8 mouse cellular contexts compared by ENCODE assay signal in the genomic region with DNA sequence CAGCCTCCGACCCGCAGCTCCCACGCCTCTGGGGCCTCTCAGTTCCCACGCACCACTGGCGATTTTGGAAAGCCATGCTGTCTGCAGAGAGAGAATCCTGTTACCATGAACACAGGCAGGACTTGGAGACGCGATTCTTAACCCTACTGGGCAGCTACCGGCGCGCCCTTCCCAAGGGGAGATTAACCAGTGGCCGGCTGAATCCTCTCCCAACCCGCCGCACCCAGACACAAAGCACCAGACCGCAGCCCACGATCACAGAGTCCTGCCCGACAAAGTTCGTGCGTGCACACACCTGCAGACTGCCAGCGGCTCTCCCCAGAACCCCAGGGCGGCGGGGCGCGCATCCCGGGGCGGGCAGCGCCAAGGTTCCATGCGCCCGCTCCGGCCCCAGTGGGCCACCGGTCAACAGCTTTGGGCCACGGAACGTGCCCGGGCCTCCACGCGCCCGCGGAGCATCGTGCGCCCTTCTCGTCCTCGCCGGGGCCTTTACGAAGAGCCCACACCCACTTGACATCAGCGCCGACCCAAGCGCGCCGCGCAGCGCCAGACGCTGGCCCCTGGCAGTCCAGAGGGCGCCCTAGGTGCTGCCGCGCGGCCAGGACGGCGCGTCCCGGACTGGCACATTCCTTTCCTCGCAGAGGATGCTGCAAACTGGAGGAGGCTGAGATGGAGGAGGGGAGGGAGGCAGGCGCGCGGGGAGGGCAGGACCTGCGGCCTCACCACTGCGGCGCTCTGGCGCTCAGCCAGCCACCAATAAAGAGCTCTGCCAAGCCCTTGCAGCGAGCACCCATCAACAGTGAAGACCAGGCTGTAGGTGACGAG.
DNase-seq lines count a peak whose midpoint lies in the region; ATAC-seq and TF ChIP-seq lines count a peak whose summit lies in the region.

No protein-coding gene starts in this region.

- H3K4me2 ChIP-seq in liver, postnatal 0 days (ENCODE audit: low read depth, low read length) = peak overlapping the region; percentile 71

- peak overlapping the region; percentile 27 for H3K4me3 ChIP-seq in liver, postnatal 0 days (ENCODE audit: low read depth, low read length)
- H3K4me3 ChIP-seq in olfactory bulb, adult 2 months (ENCODE audit: insufficient read depth, low read depth, low read length) = peak overlapping the region; percentile 56

- peaks cover 2% of the 10 kb centered on the region; the same call in 1 of the 2 replicates for H3K4me1 ChIP-seq in liver, postnatal 0 days (ENCODE audit: insufficient read depth)
- H3K4me1 ChIP-seq in olfactory bulb, adult 2 months (ENCODE audit: control insufficient read depth, insufficient read depth, low read length) = peaks cover 29% of the 10 kb centered on the region

- no peak overlapping the region for H3K27ac ChIP-seq in liver, postnatal 0 days (ENCODE audit: low read depth)
- peak overlapping the region; percentile 67 for H3K27ac ChIP-seq in olfactory bulb, adult 2 months (ENCODE audit: insufficient read depth, low read depth, low read length)

- H3K9me3 ChIP-seq in liver, postnatal 0 days (ENCODE audit: low read length) = no peaks in the 10 kb centered on the region

- no peak for TF ChIP-seq EP300 in liver, postnatal 0 days (IDR thresholded peaks at IDR 0.05; ENCODE audit: low read depth)

- H3K9ac ChIP-seq in liver, postnatal 0 days (replicated peaks) = no peak overlapping the region

- DNase-seq in adrenal gland, adult (ENCODE audit: inconsistent age in 2 of 2, low spot score in 1 of 2) = peak; percentile 83 to 85
- no peak for DNase-seq in adrenal gland, adult 8-10 months
- DNase-seq in adrenal gland, postnatal 14 days = peak; percentile 80
- peak; percentile 84 for DNase-seq in kidney, adult 11 months
- peak; percentile 43 for DNase-seq in liver, postnatal 0 days
- DNase-seq in yolk sac, embryonic 10.5 days (ENCODE audit: low spot score) = no peak

- no peak for TF ChIP-seq POLR2A in olfactory bulb, adult 2 months (IDR thresholded peaks at IDR 0.05; ENCODE audit: insufficient read depth, low read depth, low read length)

- WGBS in liver, postnatal 0 days (ENCODE audit: insufficient replicate concordance) = 1% methylated on average over 66 of the region's 69 CpGs
- WGBS in olfactory bulb, adult 2 months = 1% methylated on average over 69 of the region's 69 CpGs

- ATAC-seq in granulocyte monocyte progenitor cell, adult 5-6 weeks (replicated peaks; ENCODE audit: poor library complexity, severe bottlenecking) = peak; percentile 20
- peak; percentile 28; the same call in 1 of the 2 replicates for ATAC-seq in liver, postnatal 0 days

- no peaks in the 10 kb centered on the region for H3K36me3 ChIP-seq in liver, postnatal 0 days (replicated peaks; ENCODE audit: insufficient read depth, low read length)

- no peak for TF ChIP-seq CTCF in liver, postnatal 0 days (IDR thresholded peaks at IDR 0.05; ENCODE audit: low read depth)
- TF ChIP-seq CTCF in olfactory bulb, adult 2 months (IDR thresholded peaks at IDR 0.05; ENCODE audit: insufficient read depth, low read depth, low read length) = no peak

- H3K27me3 ChIP-seq in liver, postnatal 0 days (ENCODE audit: insufficient read depth, low read length) = 0 out of 2 replicates have a peak, but pooled peaks cover 9% of the 10 kb centered on the region

Comparison
In these comparisons a context has a peak if more than half of its experiments do, and no peak if none do; other contexts are left out.
1. DNase-seq: peak in adrenal gland, adult (2 of 2), adrenal gland, postnatal 14 days (single experiment), kidney, adult 11 months (single experiment) and liver, postnatal 0 days (single experiment); none in adrenal gland, adult 8-10 months (single experiment) and yolk sac, embryonic 10.5 days (single experiment).